Mouse (Mus musculus): ENCODE data around the gene Atp5e. TPM values are rescaled to one million over a fixed set of nuclear protein-coding genes. Genes with fewer than 3 reads are reported as not detected.

The Atp5e gene
- polyA plus RNA-seq, 1 experiment from 2014 or later = 1,053 TPM

DNA sequence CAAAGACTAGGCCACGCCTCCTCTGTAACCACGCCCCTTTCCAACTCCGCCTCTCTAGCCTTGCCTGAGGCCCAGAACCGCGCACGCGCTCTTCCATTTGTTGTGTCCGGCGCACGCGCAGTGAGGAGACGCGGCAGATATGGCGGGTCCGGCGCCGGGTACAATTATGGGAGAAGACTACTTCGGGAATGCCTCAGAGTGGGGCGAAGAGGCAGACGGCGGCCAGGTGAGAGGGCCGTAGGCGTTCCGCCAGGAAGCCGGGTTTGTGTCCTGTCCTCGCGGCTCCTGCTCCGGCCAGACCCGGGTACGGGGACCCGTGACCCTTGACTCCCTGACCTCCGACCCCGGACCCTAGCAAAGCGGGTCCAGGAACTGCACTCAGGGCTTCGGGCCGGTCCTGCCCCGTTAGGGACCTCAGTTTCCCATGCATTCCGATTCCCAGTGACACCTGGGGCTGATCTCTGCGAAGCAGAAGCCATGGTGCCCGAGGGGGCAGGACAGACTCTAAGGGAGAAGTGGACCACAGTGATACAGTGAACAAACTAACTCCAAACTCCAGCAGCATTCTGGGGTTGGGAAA is 48.1 kb downstream of the Atp5e start, which contains the start of gene Nelfcd:
Gene Nelfcd (plus strand): TSS at position 74 of the 580 bp plus-strand sequence.
- under 1% methylated on average over 40 of the region's 40 CpGs for WGBS (ENCODE audit: insufficient replicate concordance)
- Histone ChIP-seq H3K27ac (ENCODE audit: low read depth, low read length) (no peak within 1 kb of the TSS), H3K4me3 (ENCODE audit: low read depth, low read length) (peak within 1 kb of the TSS; percentile 83)

DNA sequence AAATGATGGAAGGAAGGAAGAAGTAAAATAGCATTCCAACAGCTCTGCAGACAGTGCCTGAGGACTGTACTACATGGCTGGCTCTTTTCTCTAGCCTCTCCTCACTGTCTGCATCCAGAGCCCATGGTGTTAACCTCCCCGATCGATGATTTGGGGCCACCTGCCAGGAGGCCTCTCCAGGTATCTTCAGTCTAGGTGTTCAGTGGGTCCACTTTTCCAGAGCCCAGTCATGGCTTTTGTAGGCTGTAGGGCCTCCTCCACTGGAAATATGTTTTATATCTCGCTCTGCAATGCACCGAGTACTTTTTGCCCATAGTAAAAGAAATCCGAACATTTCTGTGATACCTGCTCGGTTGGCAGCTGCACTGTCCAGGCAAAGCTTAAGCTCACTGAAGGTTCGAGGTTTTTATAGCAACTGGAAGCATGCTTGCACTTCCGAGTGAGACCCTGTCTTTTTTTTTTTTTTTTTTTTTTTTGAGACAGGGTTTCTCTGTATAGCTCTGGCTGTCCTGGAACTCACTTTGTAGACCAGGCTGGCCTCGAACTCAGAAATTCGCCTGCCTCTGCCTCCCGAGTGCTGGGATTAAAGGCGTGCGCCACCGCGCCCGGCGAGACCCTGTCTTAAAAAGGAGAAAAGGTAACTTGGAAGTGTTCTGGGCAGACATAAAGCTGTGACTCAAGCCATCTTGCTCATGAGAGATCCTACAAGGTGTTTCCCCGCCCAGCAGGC is 48.7 kb downstream of the Atp5e start:
- H3K27ac ChIP-seq (ENCODE audit: low read depth, low read length) = no peak overlapping the region
- H3K4me3 ChIP-seq (ENCODE audit: low read depth, low read length) = peak overlapping the region; percentile 83
- H3K9me3 ChIP-seq (replicated peaks; ENCODE audit: control insufficient read depth, low read length) = no peaks in the 10 kb centered on the region
- H3K4me1 ChIP-seq (ENCODE audit: control insufficient read depth, insufficient read depth, low read length) = peaks cover 5% of the 10 kb centered on the region
- H3K27me3 ChIP-seq (ENCODE audit: control insufficient read depth, insufficient read depth, low read length) = no peaks in the 10 kb centered on the region
- ATAC-seq (replicated peaks; ENCODE audit: insufficient number of reproducible peaks, low FRiP score, low TSS enrichment) = no peak
- H3K9ac ChIP-seq (ENCODE audit: low read depth, low read length) = no peak overlapping the region; the same call in 1 of the 2 replicates
- WGBS (ENCODE audit: insufficient replicate concordance) = 47% methylated on average over 18 of the region's 18 CpGs
- peak overlapping the region; percentile 70 for H3K4me2 ChIP-seq
- no peaks in the 10 kb centered on the region for H3K36me3 ChIP-seq (ENCODE audit: control insufficient read depth, insufficient read depth, low read length)

More for the DNA sequence above, 48.1 kb downstream of the Atp5e start, which contains the start of gene Nelfcd:
- no peaks in the 10 kb centered on the region for H3K36me3 ChIP-seq (ENCODE audit: control insufficient read depth, insufficient read depth, low read length)
- ATAC-seq (replicated peaks; ENCODE audit: insufficient number of reproducible peaks, low FRiP score, low TSS enrichment) = peak; percentile 95
- H3K4me2 ChIP-seq = peak within 1 kb of the TSS; percentile 70
- no peaks in the 10 kb centered on the region for H3K9me3 ChIP-seq (replicated peaks; ENCODE audit: control insufficient read depth, low read length)
- peaks cover 5% of the 10 kb centered on the region for H3K4me1 ChIP-seq (ENCODE audit: control insufficient read depth, insufficient read depth, low read length)
- H3K27me3 ChIP-seq (ENCODE audit: control insufficient read depth, insufficient read depth, low read length) = no peaks in the 10 kb centered on the region
- peak within 1 kb of the TSS; percentile 92 for H3K9ac ChIP-seq (ENCODE audit: low read depth, low read length)

DNA sequence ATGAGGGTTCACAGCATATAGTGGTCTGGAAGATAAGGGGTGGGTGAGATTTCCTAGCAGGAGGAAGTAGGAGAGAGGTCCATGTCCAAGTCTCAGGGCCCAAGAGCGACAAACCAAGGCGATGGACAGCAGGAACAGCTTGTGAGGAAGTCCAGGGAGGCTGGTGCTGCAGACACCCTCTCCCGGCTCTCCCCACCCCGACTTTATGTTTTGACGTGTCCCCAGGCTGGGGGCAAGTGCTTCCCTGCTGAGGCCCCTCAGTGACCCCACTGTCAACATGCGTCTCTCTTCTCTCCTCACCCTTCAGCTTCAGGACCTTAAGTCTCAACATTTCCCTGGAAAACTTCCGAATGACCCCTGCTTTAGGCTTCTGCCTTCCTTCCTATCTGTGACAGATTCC is 50.8 kb downstream of the Atp5e start:
- Histone ChIP-seq H3K4me1 (ENCODE audit: control insufficient read depth, insufficient read depth, low read length) (peaks cover 5% of the 10 kb centered on the region), H3K27me3 (ENCODE audit: control insufficient read depth, insufficient read depth, low read length) (no peaks in the 10 kb centered on the region), H3K27ac (ENCODE audit: low read depth, low read length) (no peak overlapping the region), H3K9ac (ENCODE audit: low read depth, low read length) (no peak overlapping the region), H3K4me3 (ENCODE audit: low read depth, low read length) (no peak overlapping the region), H3K36me3 (ENCODE audit: control insufficient read depth, insufficient read depth, low read length) (no peaks in the 10 kb centered on the region), H3K9me3 (replicated peaks; ENCODE audit: control insufficient read depth, low read length) (no peaks in the 10 kb centered on the region), H3K4me2 (no peak overlapping the region)
- no peak for ATAC-seq (replicated peaks; ENCODE audit: insufficient number of reproducible peaks, low FRiP score, low TSS enrichment)
- 61% methylated on average over 7 of the region's 7 CpGs for WGBS (ENCODE audit: insufficient replicate concordance)

Other genes with a start within 250 kb of the Atp5e start
- 1,095 and 1,127 TPM in 2 replicates for gene Gnas, start 179.8 kb downstream of the Atp5e start, polyA plus RNA-seq (2014; fragmentation: Nextera tagmentation; extraction: Ambion mirVana)
- 5.6 and 8.6 TPM in 2 replicates for gene Gm20721, start 117.4 kb downstream of the Atp5e start, polyA plus RNA-seq (2014; fragmentation: Nextera tagmentation; extraction: Ambion mirVana)
- gene Nelfcd, start 48.3 kb downstream of the Atp5e start, polyA plus RNA-seq (2014; fragmentation: Nextera tagmentation; extraction: Ambion mirVana) = 99.5 and 101 TPM in 2 replicates
- gene Ctsz, start 25.1 kb downstream of the Atp5e start, polyA plus RNA-seq (2014; fragmentation: Nextera tagmentation; extraction: Ambion mirVana) = 110 and 117 TPM in 2 replicates
- 11.0 and 14.6 TPM in 2 replicates for gene Tubb1, start 13.4 kb downstream of the Atp5e start, polyA plus RNA-seq (2014; fragmentation: Nextera tagmentation; extraction: Ambion mirVana)
- gene Prelid3b, start 9.0 kb upstream of the Atp5e start, polyA plus RNA-seq (2014; fragmentation: Nextera tagmentation; extraction: Ambion mirVana) = 140 and 165 TPM in 2 replicates
- gene Zfp831, start 179.4 kb upstream of the Atp5e start, polyA plus RNA-seq (2014; fragmentation: Nextera tagmentation; extraction: Ambion mirVana) = not detected in 2 replicates

All from heart, embryonic 11.5 days (tissue).